Mouse (Mus musculus) heart, adult 2 months (tissue): ENCODE data around the gene 4922502D21Rik. TPM values are rescaled to one million over a fixed set of nuclear protein-coding genes. Genes with fewer than 3 reads are reported as not detected.
"Not testable (repeated sequence)": the region's sequence is repeated elsewhere in the genome, so short reads cannot be mapped to it uniquely, and the experiment has no call there.

Experiments used
- DNase-seq, 2 experiments: peaks; one replicate each; pipeline ENCODE4 v3.0.0; 2021
- H3K27ac ChIP-seq: fragments of 200-600 bp; 2 replicates; pipeline ENCODE4 v1.8.1; 2022
- H3K27me3 ChIP-seq: fragments of 200-500 bp; 2 replicates; pipeline ENCODE4 v1.6.1; 2012; ENCODE audit warnings: mild to moderate bottlenecking, low read length, inconsistent platforms, mixed read lengths; ENCODE audit not compliant: control insufficient read depth, insufficient read depth
- H3K36me3 ChIP-seq: fragments of 200-500 bp; 2 replicates; pipeline ENCODE4 v1.6.1; 2012; ENCODE audit warnings: low read length, inconsistent platforms; ENCODE audit not compliant: control insufficient read depth, insufficient read depth
- H3K4me1 ChIP-seq: fragments of 200-500 bp; 2 replicates; pipeline ENCODE4 v1.6.1; 2011; ENCODE audit warnings: low read length; ENCODE audit not compliant: control insufficient read depth, insufficient read depth
- H3K4me3 ChIP-seq: fragments of 200-600 bp; 2 replicates; pipeline ENCODE4 v1.8.1; 2022
- H3K79me2 ChIP-seq: fragments of 200-500 bp; replicated peaks from 2 replicates; pipeline ENCODE4 v1.6.1; 2012; ENCODE audit warnings: mild to moderate bottlenecking, inconsistent platforms, low read length, moderate library complexity, mixed read lengths; ENCODE audit not compliant: control insufficient read depth, insufficient read depth
- H3K9ac ChIP-seq: fragments of 200-500 bp; 2 replicates; pipeline ENCODE4 v1.6.1; 2012; ENCODE audit warnings: low read depth, mild to moderate bottlenecking, control low read depth, inconsistent platforms, low read length, mixed read lengths
- CTCF ChIP-seq: fragments of 200-600 bp; IDR thresholded peaks from 2 replicates; pipeline ENCODE4 v1.8.1; 2022; ENCODE audit warnings: antibody characterized with exemption, mild to moderate bottlenecking, moderate library complexity
- EP300 ChIP-seq: fragments of 200-500 bp; IDR thresholded peaks from 2 replicates; pipeline ENCODE4 v1.6.1; 2011; ENCODE audit warnings: low read depth, low read length, control low read depth; ENCODE audit not compliant: insufficient read depth
- POLR2A ChIP-seq: fragments of 200-500 bp; IDR thresholded peaks from 2 replicates; pipeline ENCODE4 v1.6.1; 2011; ENCODE audit warnings: mild to moderate bottlenecking, low read depth, low read length, control low read depth; ENCODE audit not compliant: insufficient read depth
- WGBS: fragments of 180-500 bp; shearing (Covaris S2); methylation state at CpG from one replicate; pipeline ENCODE4 v1.1.7; 2018; 5-methylcytosine and 5-hydroxymethylcytosine counted together
- intact Hi-C: fragments of 180-260 bp; cut with DNase I; formaldehyde crosslinking; loops from one replicate; pipeline ENCODE4 v1.15.1; 2025
- polyA plus RNA-seq: library from polyadenylated mRNA; depleted of rRNA; stranded (reverse); fragments of >200 nt; gene quantifications from 2 replicates; pipeline ENCODE4 v1.2.3, GENCODE M21; 2012
- total RNA-seq, 2 experiments: library from RNA; stranded (reverse); gene quantifications; 2 replicates each; pipeline ENCODE4 v1.2.3; 2021

Gene 4922502D21Rik
- total and polyA plus RNA-seq, 3 experiments = 0.33 TPM; not detected in 2

GRCm38 (mm10) chr6:129359515-129359914, 27.9 kb upstream of the 4922502D21Rik start:
- Histone ChIP-seq H3K36me3 (no peaks in the 10 kb centered on the region), H3K4me3 (no peak overlapping the region), H3K27ac (no peak overlapping the region), H3K9ac (no peak overlapping the region), H3K79me2 (no peaks in the 10 kb centered on the region), H3K27me3 (no peaks in the 10 kb centered on the region), H3K4me1 (no peaks in the 10 kb centered on the region)
- TF ChIP-seq CTCF (no peak), EP300 (no peak), POLR2A (no peak)
- intact Hi-C loops = no loop called here
- DNase-seq = no peak
- 83% methylated on average over 2 of the region's 2 CpGs for WGBS

- no peak overlapping the region for H3K4me3 ChIP-seq
- no peaks in the 10 kb centered on the region for H3K36me3 ChIP-seq
- H3K27ac ChIP-seq = no peak overlapping the region
- no peaks in the 10 kb centered on the region for H3K27me3 ChIP-seq
- H3K4me1 ChIP-seq = no peaks in the 10 kb centered on the region
- H3K79me2 ChIP-seq = no peaks in the 10 kb centered on the region
- H3K9ac ChIP-seq = no peak overlapping the region
- no peak for TF ChIP-seq CTCF
- no peak for TF ChIP-seq EP300
- TF ChIP-seq POLR2A = no peak
- intact Hi-C loops = no loop called here
- no peak for DNase-seq
Observed at GRCm38 (mm10) chr6:129356430-129356829, 24.8 kb upstream of the 4922502D21Rik start.

- intact Hi-C loops = no loop called here
- no peak for DNase-seq
- no peak for TF ChIP-seq EP300
- no peak for TF ChIP-seq CTCF
- TF ChIP-seq POLR2A = no peak
Observed at GRCm38 (mm10) chr6:129355774-129356173, 24.2 kb upstream of the 4922502D21Rik start.

GRCm38 (mm10) chr6:129351091-129351490, 19.5 kb upstream of the 4922502D21Rik start:
- Histone ChIP-seq H3K4me1 (no peaks in the 10 kb centered on the region; the same call in 1 of the 2 replicates), H3K79me2 (no peaks in the 10 kb centered on the region), H3K27me3 (no peaks in the 10 kb centered on the region), H3K36me3 (no peaks in the 10 kb centered on the region), H3K27ac (no peak overlapping the region), H3K4me3 (no peak overlapping the region), H3K9ac (no peak overlapping the region)
- TF ChIP-seq EP300 (no peak), POLR2A (no peak), CTCF (no peak)
- 89% methylated on average over 3 of the region's 3 CpGs for WGBS
- intact Hi-C loops = no loop called here
- DNase-seq = no peak

More at GRCm38 (mm10) chr6:129355774-129356173, 24.2 kb upstream of the 4922502D21Rik start:
- Histone ChIP-seq H3K27me3 (no peaks in the 10 kb centered on the region), H3K36me3 (no peaks in the 10 kb centered on the region), H3K27ac (no peak overlapping the region), H3K9ac (no peak overlapping the region), H3K4me3 (no peak overlapping the region), H3K4me1 (no peaks in the 10 kb centered on the region), H3K79me2 (no peaks in the 10 kb centered on the region)
- 97% methylated on average over 2 of the region's 2 CpGs for WGBS

GRCm38 (mm10) chr6:129349524-129350352, 18.1 kb upstream of the 4922502D21Rik start:
- no peak overlapping the region for H3K9ac ChIP-seq
- H3K79me2 ChIP-seq = no peaks in the 10 kb centered on the region
- DNase-seq = peak; percentile 21 to 26
- H3K36me3 ChIP-seq = no peaks in the 10 kb centered on the region
- no peak overlapping the region for H3K4me3 ChIP-seq
- no peaks in the 10 kb centered on the region for H3K27me3 ChIP-seq
- 56% methylated on average over 4 of the region's 4 CpGs for WGBS
- intact Hi-C loops = no loop called here
- TF ChIP-seq POLR2A = no peak
- TF ChIP-seq CTCF = no peak
- TF ChIP-seq EP300 = no peak
- no peak overlapping the region for H3K27ac ChIP-seq
- H3K4me1 ChIP-seq = no peaks in the 10 kb centered on the region; the same call in 1 of the 2 replicates

GRCm38 (mm10) chr6:129344408-129344807, 12.8 kb upstream of the 4922502D21Rik start:
- no peak overlapping the region for H3K9ac ChIP-seq
- no peak overlapping the region for H3K4me3 ChIP-seq
- no peaks in the 10 kb centered on the region for H3K79me2 ChIP-seq
- 67% methylated on average over 3 of the region's 3 CpGs for WGBS
- no peaks in the 10 kb centered on the region for H3K27me3 ChIP-seq
- TF ChIP-seq CTCF (no peak), EP300 (no peak), POLR2A (no peak)
- no peaks in the 10 kb centered on the region for H3K4me1 ChIP-seq
- no peak overlapping the region for H3K27ac ChIP-seq
- DNase-seq = no peak
- no peaks in the 10 kb centered on the region for H3K36me3 ChIP-seq
- intact Hi-C loops = no loop called here

- H3K4me3 ChIP-seq, H3K79me2 ChIP-seq, H3K4me1 ChIP-seq, H3K9ac ChIP-seq, H3K27ac ChIP-seq, DNase-seq, H3K27me3 ChIP-seq, H3K36me3 ChIP-seq, intact Hi-C loops: not testable (repeated sequence)
- WGBS = 75% methylated on average over 4 of the region's 4 CpGs
Observed at GRCm38 (mm10) chr6:129342391-129342790, 10.8 kb upstream of the 4922502D21Rik start, which contains the start of gene Clec12a. TSS of gene Clec12a (plus strand) at chr6:129342691.
